Mouse (Mus musculus) hindbrain, embryonic 16.5 days (tissue): Measurements from ENCODE around the gene Mcu. TPM values are rescaled to one million over a fixed set of nuclear protein-coding genes. Genes with fewer than 3 reads are reported as not detected.
A peak's percentile ranks its signal among the peaks of the same experiment; 100 is the strongest.

ENCODE experiments used
- ATAC-seq: fragments of 200-750 bp; cut with Nextera tagmentation; 2 replicates; pipeline ENCODE4 v1.8.0; 2017; ENCODE audit warnings: moderate TSS enrichment, moderate library complexity
- H3K27ac ChIP-seq: fragments of 300-500 bp; sonication (generic); 2 replicates; pipeline ENCODE4 v1.5.1; 2014; ENCODE audit warnings: low read depth, mild to moderate bottlenecking, control low read depth, low read length, moderate library complexity
- H3K27me3 ChIP-seq: fragments of 300-500 bp; sonication (generic); replicated peaks from 2 replicates; pipeline ENCODE4 v1.6.1; 2014; ENCODE audit warnings: low read length; ENCODE audit not compliant: control insufficient read depth, insufficient read depth
- H3K36me3 ChIP-seq: fragments of 300-500 bp; sonication (generic); 2 replicates; pipeline ENCODE4 v1.6.1; 2014; ENCODE audit warnings: mild to moderate bottlenecking, low read length, moderate library complexity, mixed read lengths; ENCODE audit not compliant: control insufficient read depth, insufficient read depth
- H3K4me1 ChIP-seq: fragments of 300-500 bp; sonication (generic); 2 replicates; pipeline ENCODE4 v1.6.1; 2014; ENCODE audit warnings: low read depth, low read length; ENCODE audit not compliant: control insufficient read depth, insufficient read depth
- H3K4me2 ChIP-seq: fragments of 300-500 bp; sonication (generic); 2 replicates; pipeline ENCODE4 v1.6.1; 2014; ENCODE audit warnings: mild to moderate bottlenecking, low read length, control low read depth, moderate library complexity
- H3K4me3 ChIP-seq: fragments of 300-500 bp; sonication (generic); 2 replicates; pipeline ENCODE4 v1.5.1; 2014; ENCODE audit warnings: mild to moderate bottlenecking, low read length, control low read depth, moderate library complexity
- H3K9ac ChIP-seq: fragments of 300-500 bp; sonication (generic); 2 replicates; pipeline ENCODE4 v1.6.1; 2014; ENCODE audit warnings: low read depth, mild to moderate bottlenecking, control low read depth, low read length, moderate library complexity
- H3K9me3 ChIP-seq: fragments of 300-500 bp; sonication (generic); 2 replicates; pipeline ENCODE4 v1.6.1; 2014; ENCODE audit warnings: mild to moderate bottlenecking, low read length, moderate library complexity; ENCODE audit not compliant: control insufficient read depth
- WGBS: fragments of 180-500 bp; shearing (Covaris S2); extraction: QIAGEN DNeasy Blood & Tissue Kit; methylation state at CpG from one replicate; pipeline ENCODE4 v1.1.7; 2014; 5-methylcytosine and 5-hydroxymethylcytosine counted together
- polyA plus RNA-seq: library from polyadenylated mRNA; unstranded; fragments of >200 nt; fragmentation: Nextera tagmentation; extraction: Ambion mirVana; gene quantifications from 2 replicates; pipeline ENCODE4 v1.2.1, GENCODE M21; 2015

Mcu gene
- polyA plus RNA-seq, 1 experiment from 2014 or later: 35.7 TPM

DNA sequence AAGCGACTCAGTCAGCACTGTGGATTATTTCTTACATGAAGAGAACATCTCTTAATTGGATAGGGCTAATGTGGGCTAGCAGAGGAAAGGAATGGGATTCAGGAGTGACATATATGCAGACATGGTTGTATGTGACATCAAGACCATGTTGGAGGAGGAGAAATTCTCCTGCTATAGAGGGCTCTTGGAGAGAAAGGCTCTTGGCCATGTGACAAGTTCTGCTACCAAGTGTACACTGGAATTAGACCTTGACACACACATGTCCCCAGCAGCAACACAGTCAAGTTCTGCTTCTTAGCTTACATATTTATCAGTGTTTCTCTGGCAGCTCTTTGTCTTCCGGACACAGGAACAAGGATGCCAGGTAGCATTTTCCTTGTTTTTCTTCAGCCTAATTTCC lies 129.1 kb downstream of the Mcu start:
- ATAC-seq: no peak
- Histone ChIP-seq H3K9ac (no peak overlapping the region), H3K4me2 (no peak overlapping the region), H3K27me3 (no peaks in the 10 kb centered on the region), H3K4me1 (no peaks in the 10 kb centered on the region), H3K4me3 (no peak overlapping the region), H3K36me3 (no peaks in the 10 kb centered on the region), H3K9me3 (peaks cover 6% of the 10 kb centered on the region; the same call in 1 of the 2 replicates), H3K27ac (no peak overlapping the region)
- 97% methylated on average over 2 of the region's 2 CpGs for WGBS

DNA sequence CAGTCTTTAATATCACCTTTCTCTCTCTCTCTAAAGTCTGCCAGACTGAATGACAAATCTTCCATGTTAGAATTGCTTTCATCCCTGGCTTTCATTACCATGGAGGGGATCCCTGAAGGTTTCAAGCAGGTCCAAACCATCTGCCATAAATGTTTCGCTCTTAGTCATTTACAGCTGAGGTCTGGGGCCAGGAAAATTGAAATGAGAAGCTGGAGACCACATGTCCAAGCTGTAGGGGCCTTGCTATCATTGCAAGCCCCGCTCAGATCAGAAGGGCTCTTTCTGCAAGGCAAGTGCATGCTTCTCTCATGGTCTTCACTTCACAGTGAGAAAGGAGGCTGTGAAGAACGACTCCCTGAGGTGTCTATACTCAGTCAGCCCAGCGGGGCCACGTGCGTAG lies 132.2 kb downstream of the Mcu start:
- H3K4me3 ChIP-seq: no peak overlapping the region
- 78% methylated on average over 6 of the region's 6 CpGs for WGBS
- no peaks in the 10 kb centered on the region for H3K27me3 ChIP-seq
- H3K4me1 ChIP-seq: no peaks in the 10 kb centered on the region
- no peaks in the 10 kb centered on the region for H3K9me3 ChIP-seq
- ATAC-seq: 0 out of 2 replicates have a peak, but pooled peaks have one; percentile 40
- H3K9ac ChIP-seq: no peak overlapping the region
- H3K27ac ChIP-seq: no peak overlapping the region
- no peaks in the 10 kb centered on the region for H3K36me3 ChIP-seq
- H3K4me2 ChIP-seq: no peak overlapping the region

DNA sequence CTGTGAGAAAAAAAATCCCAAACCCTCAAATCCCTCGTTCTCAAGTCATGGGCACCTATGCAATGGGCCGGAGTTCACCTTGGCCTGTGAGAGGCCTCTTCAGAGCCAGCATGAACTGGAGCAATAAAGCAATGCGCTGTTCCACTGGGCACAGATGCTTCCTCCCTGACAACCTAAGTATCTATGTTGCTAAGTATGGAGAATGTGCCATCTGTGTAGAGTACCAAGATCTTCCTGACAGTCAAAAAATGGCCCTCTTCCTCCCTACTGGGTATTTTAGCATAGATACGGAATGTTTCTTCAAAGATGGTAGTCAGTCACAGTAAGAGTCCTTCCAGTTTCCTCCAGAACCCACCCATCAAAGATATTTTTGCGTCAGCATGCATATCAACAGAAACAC lies 135.1 kb downstream of the Mcu start:
- Histone ChIP-seq H3K36me3 (no peaks in the 10 kb centered on the region), H3K9me3 (peaks cover 2% of the 10 kb centered on the region; the same call in 1 of the 2 replicates), H3K27ac (no peak overlapping the region), H3K4me1 (no peaks in the 10 kb centered on the region), H3K9ac (no peak overlapping the region), H3K4me2 (no peak overlapping the region), H3K4me3 (no peak overlapping the region), H3K27me3 (no peaks in the 10 kb centered on the region)
- no peak for ATAC-seq
- 85% methylated on average over 5 of the region's 5 CpGs for WGBS

DNA sequence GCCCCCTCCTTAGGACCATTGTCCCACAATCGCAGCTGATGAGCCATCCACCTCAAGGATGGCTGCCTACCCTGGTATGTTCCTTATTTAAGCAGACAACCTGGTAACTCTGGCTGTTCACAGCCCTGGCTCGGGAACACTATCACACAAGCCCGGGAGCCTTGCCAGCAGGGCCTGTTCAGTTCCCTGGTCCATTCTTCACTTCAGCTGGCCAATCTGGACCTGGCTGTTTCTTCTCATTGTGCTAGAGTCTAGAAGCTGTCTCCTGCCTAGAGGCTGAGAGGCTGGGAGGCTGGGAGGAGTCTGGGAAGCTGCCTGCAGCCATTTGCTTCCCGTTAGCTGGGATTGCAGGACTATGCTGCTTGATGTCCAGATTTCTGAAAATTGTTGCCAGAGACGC lies 146.0 kb downstream of the Mcu start:
- H3K4me3 ChIP-seq: no peak overlapping the region
- H3K4me1 ChIP-seq: no peaks in the 10 kb centered on the region
- no peak overlapping the region for H3K27ac ChIP-seq
- H3K9ac ChIP-seq: no peak overlapping the region
- 79% methylated on average over 5 of the region's 5 CpGs for WGBS
- H3K9me3 ChIP-seq: no peaks in the 10 kb centered on the region
- H3K27me3 ChIP-seq: no peaks in the 10 kb centered on the region
- peaks cover 2% of the 10 kb centered on the region; the same call in 1 of the 2 replicates for H3K36me3 ChIP-seq
- no peak overlapping the region for H3K4me2 ChIP-seq
- ATAC-seq: peak; percentile 61; the same call in 1 of the 2 replicates

DNA sequence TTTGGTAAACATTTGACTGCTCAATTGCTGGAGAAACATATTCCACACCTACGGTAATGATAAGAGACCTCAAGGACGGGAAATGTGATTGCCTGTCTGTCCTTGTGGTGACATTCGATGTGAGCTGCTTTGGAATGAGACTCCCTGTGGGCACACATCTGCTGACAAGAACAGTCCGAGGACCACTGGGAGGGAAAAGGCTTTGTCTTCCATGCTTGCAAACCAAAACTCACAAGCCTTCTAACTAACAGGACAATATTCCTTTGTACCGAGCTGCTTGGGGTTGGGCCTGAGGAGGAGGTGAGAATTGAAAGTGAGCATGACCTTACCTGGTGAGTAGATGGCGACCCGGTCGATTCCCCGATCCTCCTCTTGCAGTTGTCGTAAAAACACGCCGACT lies 149.2 kb downstream of the Mcu start:
- WGBS: 83% methylated on average over 12 of the region's 12 CpGs
- H3K36me3 ChIP-seq: peaks cover 3% of the 10 kb centered on the region; the same call in 1 of the 2 replicates
- no peak overlapping the region for H3K4me2 ChIP-seq
- no peaks in the 10 kb centered on the region for H3K4me1 ChIP-seq
- no peaks in the 10 kb centered on the region for H3K27me3 ChIP-seq
- no peak overlapping the region for H3K27ac ChIP-seq
- no peak overlapping the region for H3K4me3 ChIP-seq
- ATAC-seq: no peak
- no peaks in the 10 kb centered on the region for H3K9me3 ChIP-seq
- H3K9ac ChIP-seq: no peak overlapping the region

DNA sequence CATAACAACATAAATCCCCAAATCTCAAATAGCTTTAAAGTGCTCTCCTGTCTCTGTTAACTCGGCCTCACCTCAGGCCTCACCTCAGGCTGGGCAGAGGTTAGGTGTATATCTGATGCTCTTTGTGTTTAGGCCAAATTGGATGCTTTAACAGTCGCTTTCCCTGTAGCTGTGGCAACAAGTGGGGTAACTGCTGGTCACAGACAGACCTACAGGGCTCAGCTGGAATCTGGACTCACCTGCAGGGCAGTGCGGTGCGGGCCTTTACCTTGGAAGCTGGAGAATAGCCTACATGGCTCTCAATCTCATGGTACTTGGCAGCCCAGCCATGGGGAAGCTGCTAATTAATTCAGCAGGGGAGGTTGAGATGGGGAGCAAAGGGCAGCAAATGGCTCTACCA lies 149.9 kb downstream of the Mcu start:
- Histone ChIP-seq H3K4me3 (no peak overlapping the region), H3K27me3 (no peaks in the 10 kb centered on the region), H3K4me2 (no peak overlapping the region), H3K9me3 (no peaks in the 10 kb centered on the region), H3K36me3 (peaks cover 3% of the 10 kb centered on the region; the same call in 1 of the 2 replicates), H3K27ac (no peak overlapping the region), H3K9ac (no peak overlapping the region), H3K4me1 (no peaks in the 10 kb centered on the region; the same call in 1 of the 2 replicates)
- no peak for ATAC-seq
- WGBS: 80% methylated on average over 4 of the region's 4 CpGs

DNA sequence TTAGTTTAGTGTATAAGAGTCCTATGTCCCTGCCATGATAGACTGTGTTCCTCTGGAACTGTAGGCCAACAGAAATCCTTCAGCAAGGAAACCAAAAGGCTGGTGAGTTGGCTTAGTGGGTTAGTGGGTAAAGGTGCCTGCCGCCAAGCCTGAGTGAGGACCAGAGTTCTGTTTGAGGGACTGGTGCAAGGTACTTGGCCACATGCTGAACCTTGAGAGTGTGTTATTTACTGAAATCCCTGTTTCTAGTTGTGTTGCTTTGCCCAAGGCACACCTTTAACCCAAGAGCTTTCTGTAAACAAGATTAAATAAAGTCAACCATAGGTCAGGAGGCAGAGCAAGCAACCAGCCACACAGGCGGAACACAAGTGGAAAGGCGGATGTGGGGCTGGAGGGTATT lies 150.9 kb downstream of the Mcu start:
- H3K36me3 ChIP-seq: peaks cover 3% of the 10 kb centered on the region; the same call in 1 of the 2 replicates
- WGBS: 88% methylated on average over 3 of the region's 3 CpGs
- no peak for ATAC-seq
- H3K9me3 ChIP-seq: no peaks in the 10 kb centered on the region
- H3K27me3 ChIP-seq: no peaks in the 10 kb centered on the region
- no peaks in the 10 kb centered on the region; the same call in 1 of the 2 replicates for H3K4me1 ChIP-seq
- no peak overlapping the region for H3K9ac ChIP-seq
- H3K4me2 ChIP-seq: no peak overlapping the region
- H3K27ac ChIP-seq: no peak overlapping the region
- H3K4me3 ChIP-seq: no peak overlapping the region

DNA sequence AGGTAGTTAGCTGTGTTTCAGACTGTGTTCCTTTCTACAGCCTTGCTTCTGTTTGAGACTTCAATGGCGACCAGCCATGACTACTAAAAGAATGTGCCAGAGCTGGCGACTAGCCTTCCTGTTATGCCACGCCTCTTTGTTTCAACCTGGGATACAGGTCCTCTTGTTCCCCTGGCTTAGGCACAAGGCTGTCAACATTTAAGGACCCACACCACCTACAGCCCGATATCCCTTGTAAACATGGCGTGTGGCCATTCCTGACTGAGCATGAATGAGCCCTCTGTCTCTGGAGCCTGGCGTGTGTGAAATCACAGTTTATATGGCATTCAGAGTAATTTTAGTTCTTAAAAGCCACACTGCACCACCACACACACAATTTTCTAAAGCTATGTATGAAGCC lies 154.2 kb downstream of the Mcu start:
- no peak overlapping the region for H3K27ac ChIP-seq
- no peak overlapping the region for H3K9ac ChIP-seq
- 78% methylated on average over 6 of the region's 6 CpGs for WGBS
- no peaks in the 10 kb centered on the region for H3K27me3 ChIP-seq
- H3K4me3 ChIP-seq: no peak overlapping the region
- ATAC-seq: no peak
- H3K36me3 ChIP-seq: peaks cover 3% of the 10 kb centered on the region; the same call in 1 of the 2 replicates
- H3K4me2 ChIP-seq: no peak overlapping the region
- H3K9me3 ChIP-seq: no peaks in the 10 kb centered on the region
- H3K4me1 ChIP-seq: no peaks in the 10 kb centered on the region; the same call in 1 of the 2 replicates

DNA sequence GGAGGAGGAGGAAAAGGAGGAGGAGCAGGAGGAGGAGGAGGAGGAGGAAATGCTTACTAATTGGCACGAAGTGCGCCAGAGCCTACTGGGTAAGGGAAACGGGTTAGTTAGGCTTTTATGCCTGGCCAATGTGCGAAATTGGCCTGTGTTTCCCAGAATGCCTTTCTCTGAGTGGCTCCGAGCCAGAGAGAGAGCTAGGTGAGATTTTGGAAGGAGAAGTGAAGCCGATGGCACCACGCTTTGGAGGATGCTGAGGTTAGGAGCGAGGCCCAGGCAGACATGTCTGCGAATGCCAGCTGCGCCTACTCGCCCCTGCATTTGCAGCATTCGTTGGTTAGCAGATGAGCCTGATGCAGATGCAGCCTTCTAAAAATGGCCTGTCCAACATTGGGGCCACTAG lies 156.7 kb downstream of the Mcu start:
- ATAC-seq: no peak
- Histone ChIP-seq H3K27ac (no peak overlapping the region), H3K4me1 (no peaks in the 10 kb centered on the region; the same call in 1 of the 2 replicates), H3K36me3 (no peaks in the 10 kb centered on the region), H3K4me3 (no peak overlapping the region), H3K9me3 (no peaks in the 10 kb centered on the region), H3K9ac (no peak overlapping the region), H3K27me3 (no peaks in the 10 kb centered on the region), H3K4me2 (no peak overlapping the region; the same call in 1 of the 2 replicates)
- 73% methylated on average over 12 of the region's 12 CpGs for WGBS

DNA sequence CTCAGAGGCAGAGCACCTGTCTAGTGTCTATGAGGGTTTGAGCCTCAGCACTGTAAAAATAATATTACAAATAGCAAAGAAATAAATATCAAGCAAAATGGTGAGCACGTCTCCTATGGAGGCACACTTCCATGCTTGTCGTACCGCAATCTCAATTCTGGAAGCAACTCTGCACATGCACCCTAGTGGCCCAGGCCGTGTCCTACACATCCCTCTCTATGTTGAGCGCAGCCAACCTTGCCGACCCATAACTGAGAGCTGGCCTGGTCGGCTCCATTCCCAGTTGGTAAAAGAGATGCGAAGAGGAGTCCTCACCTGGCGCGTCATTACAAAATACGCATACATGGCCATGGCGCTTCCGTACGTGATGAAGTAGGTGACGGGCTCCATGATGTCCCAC lies 161.9 kb downstream of the Mcu start:
- no peak for ATAC-seq
- Histone ChIP-seq H3K27me3 (no peaks in the 10 kb centered on the region), H3K27ac (no peak overlapping the region), H3K36me3 (peaks cover 4% of the 10 kb centered on the region), H3K4me3 (no peak overlapping the region), H3K9ac (no peak overlapping the region), H3K9me3 (no peaks in the 10 kb centered on the region), H3K4me2 (no peak overlapping the region), H3K4me1 (no peaks in the 10 kb centered on the region)
- 96% methylated on average over 15 of the region's 15 CpGs for WGBS
